Mouse (Mus musculus): ENCODE results near the gene Gm11487. TPM values are rescaled to one million over a fixed set of nuclear protein-coding genes. Genes with fewer than 3 reads are reported as not detected.

The Gm11487 gene
- polyA plus RNA-seq (2014; fragmentation: Illumina TruSeq; extraction: RNeasy Lipid Tissue Mini Kit (QIAGEN cat#74804); ENCODE audit: low read depth, low replicate concordance), result not detected

GRCm38 (mm10) chr4:73404972-73405371 lies at the start of gene Gm11487:
Gm11487 (minus strand) TSS chr4:73405072.

Other genes with a start within 250 kb of the Gm11487 start
- gene Gm11238, start 202.8 kb upstream of the Gm11487 start, polyA plus RNA-seq (2014; fragmentation: Illumina TruSeq; extraction: RNeasy Lipid Tissue Mini Kit (QIAGEN cat#74804); ENCODE audit: low read depth, low replicate concordance), result not detected
- not detected for gene Gm11237, start 217.9 kb upstream of the Gm11487 start, polyA plus RNA-seq (2014; fragmentation: Illumina TruSeq; extraction: RNeasy Lipid Tissue Mini Kit (QIAGEN cat#74804); ENCODE audit: low read depth, low replicate concordance)
- not detected for gene Gm11236, start 233.0 kb upstream of the Gm11487 start, polyA plus RNA-seq (2014; fragmentation: Illumina TruSeq; extraction: RNeasy Lipid Tissue Mini Kit (QIAGEN cat#74804); ENCODE audit: low read depth, low replicate concordance)

Data from adipose tissue, adult 10 weeks (tissue).